Mouse (Mus musculus): ENCODE results near the gene C130074G19Rik. TPM values are rescaled to one million over a fixed set of nuclear protein-coding genes. Genes with fewer than 3 reads are reported as not detected.

Gene C130074G19Rik
- 0.18 and 0.24 TPM in 2 replicates for polyA plus RNA-seq (2012; ENCODE audit: low replicate concordance)

DNA sequence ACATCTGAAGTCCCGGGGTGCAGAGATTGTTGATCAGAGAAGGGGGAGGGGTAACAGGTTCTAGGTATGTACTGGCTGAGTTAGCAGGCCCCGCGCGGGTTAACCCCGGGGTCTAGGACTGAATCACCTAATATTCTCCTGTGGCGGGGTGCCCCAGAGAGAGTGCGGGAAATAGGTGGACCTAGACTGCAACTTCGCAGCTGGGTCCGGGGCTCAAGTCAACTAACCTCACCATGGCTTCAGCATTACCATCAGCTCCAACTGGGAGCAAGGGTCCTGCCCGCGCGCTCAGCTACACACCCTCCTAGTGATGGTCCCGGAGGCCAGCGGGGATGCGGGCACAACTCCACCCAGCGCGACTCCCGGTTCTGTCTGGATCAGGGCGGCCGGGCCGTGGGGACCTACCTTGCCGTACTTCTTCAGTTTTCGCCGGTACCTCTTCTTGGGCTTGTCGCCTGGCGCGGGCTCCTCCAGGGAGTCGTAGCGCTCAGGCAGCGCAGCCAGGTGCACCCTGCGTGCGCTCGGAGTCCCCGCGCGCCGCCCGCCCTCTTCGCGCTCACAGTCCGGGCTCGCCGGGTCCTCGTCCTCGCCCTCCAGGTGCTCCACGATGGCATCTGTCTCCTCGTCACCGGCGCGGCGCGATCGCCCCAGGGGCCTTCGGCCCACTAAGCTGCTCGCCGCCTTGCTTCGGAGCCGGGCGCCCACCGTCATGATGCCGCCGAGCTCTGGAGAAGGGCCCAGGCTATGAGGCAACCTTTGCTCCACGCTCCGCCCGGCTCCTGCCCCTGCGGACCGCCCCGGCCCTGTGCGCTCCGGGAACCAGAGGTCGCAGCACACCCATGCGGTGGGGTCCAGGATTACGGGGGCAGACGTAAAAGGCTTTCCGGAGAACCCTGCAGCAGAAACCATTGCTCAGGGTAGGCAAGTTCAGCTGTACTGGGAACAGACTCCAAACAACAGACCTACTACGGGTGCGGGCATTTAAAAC is at the start of gene C130074G19Rik:
TSS of gene C130074G19Rik (minus strand) at position 938 of the 988 bp plus-strand sequence.

DNA sequence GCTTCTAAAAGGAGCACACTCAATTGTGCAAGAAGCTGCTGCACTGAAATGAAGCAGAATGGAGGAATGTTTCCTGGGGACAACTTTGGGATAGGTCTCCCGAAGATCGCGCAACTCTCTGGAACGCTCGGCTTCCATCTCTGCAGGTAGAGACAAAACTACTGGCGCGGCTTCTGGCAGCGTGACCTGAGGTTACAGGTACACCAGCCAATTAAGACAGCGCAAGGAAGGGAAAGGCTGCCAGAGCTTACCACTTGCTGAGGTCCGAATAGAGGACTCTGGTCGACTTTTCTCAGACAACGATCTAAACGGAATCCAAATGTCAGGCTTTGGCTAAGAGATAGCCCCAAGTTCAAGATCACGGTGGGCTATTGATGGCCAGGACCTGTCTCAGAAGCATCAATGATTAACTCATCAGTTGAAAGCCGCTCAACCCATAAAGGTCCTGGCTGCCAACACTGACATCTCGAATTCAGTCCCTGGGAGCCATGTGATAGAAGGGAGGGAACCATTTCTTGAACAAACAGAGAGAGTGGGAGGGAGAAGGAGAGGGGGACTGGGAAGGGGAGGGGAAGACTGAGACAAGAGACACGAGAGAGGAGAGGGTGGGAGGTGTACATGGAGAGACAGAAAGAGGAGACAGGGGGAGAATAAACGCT is 36.8 kb downstream of the C130074G19Rik start, which contains the start of gene Marc2:
TSS of gene Marc2 (minus strand) at position 360 of the 659 bp plus-strand sequence.

Other genes starting within 250 kb of the C130074G19Rik start
- 17.5 and 25.4 TPM in 2 replicates for gene Hlx, start 150.6 kb downstream of the C130074G19Rik start, polyA plus RNA-seq (2012; ENCODE audit: low replicate concordance)
- gene Marc1, start 71.9 kb downstream of the C130074G19Rik start, polyA plus RNA-seq (2012; ENCODE audit: low replicate concordance): not detected in 2 replicates
- gene Marc2, start 36.8 kb downstream of the C130074G19Rik start, polyA plus RNA-seq (2012; ENCODE audit: low replicate concordance): 61.0 and 69.3 TPM in 2 replicates
- gene Mark1, start 116.4 kb upstream of the C130074G19Rik start, polyA plus RNA-seq (2012; ENCODE audit: low replicate concordance): 0.16 TPM in 1 of 2 replicates, not detected in the other

Data from leukemia stem cell, adult 10-12 weeks (primary cell).